Mouse (Mus musculus): ENCODE results near the gene Nfkbid.
A peak's percentile ranks its signal among the peaks of the same experiment; 100 is the strongest.

- TF ChIP-seq CTCF (IDR thresholded peaks at IDR 0.05; ENCODE audit: control insufficient read depth, insufficient read depth, low read length) (0 out of 2 replicates have a peak, but pooled peaks have one; percentile 19), POLR2A (IDR thresholded peaks at IDR 0.05; ENCODE audit: borderline replicate concordance, control insufficient read depth, low read depth, low read length) (peak; percentile 43; the same call in 1 of the 2 replicates)
Observed at GRCm38 (mm10) chr7:30419561-30420499, 1.7 kb upstream of the Nfkbid start, which contains the start of gene Hcst.
